Mouse (Mus musculus): ENCODE results near the gene Thada.
A peak's percentile ranks its signal among the peaks of the same experiment; 100 is the strongest.

Gene Thada

GRCm38 (mm10) chr17:84465753-84466608 lies at the start of gene Thada:
Gene Thada (minus strand): TSS chr17:84466205.
- DNase-seq (ENCODE audit: low spot score in 2 of 2) = peak; percentile 96 to 97

GRCm38 (mm10) chr17:84512516-84513085 lies 46.6 kb upstream of the Thada start:
- no peak for DNase-seq (ENCODE audit: low spot score in 2 of 2)

GRCm38 (mm10) chr17:84511682-84512515 lies 45.9 kb upstream of the Thada start, which contains the start of gene Plekhh2:
Gene Plekhh2 (plus strand): TSS chr17:84511895.
- peak; percentile 65 to 83 for DNase-seq (ENCODE audit: low spot score in 2 of 2)

GRCm38 (mm10) chr17:84510961-84511639 lies 45.1 kb upstream of the Thada start:
- DNase-seq (ENCODE audit: low spot score in 2 of 2) = no peak

- peak; percentile 29 to 54 for DNase-seq (ENCODE audit: low spot score in 2 of 2)
Measured at GRCm38 (mm10) chr17:84510355-84510754, 44.4 kb upstream of the Thada start.

GRCm38 (mm10) chr17:84509176-84509575 lies 43.2 kb upstream of the Thada start:
- DNase-seq (ENCODE audit: low spot score in 2 of 2) = no peak

GRCm38 (mm10) chr17:84508736-84509135 lies 42.7 kb upstream of the Thada start:
- DNase-seq (ENCODE audit: low spot score in 2 of 2) = no peak

GRCm38 (mm10) chr17:84505922-84506321 lies 39.9 kb upstream of the Thada start:
- DNase-seq (ENCODE audit: low spot score in 2 of 2) = no peak

- DNase-seq (ENCODE audit: low spot score in 2 of 2) = no peak
Measured at GRCm38 (mm10) chr17:84502341-84502740, 36.3 kb upstream of the Thada start.

- no peak for DNase-seq (ENCODE audit: low spot score in 2 of 2)
Measured at GRCm38 (mm10) chr17:84498639-84499038, 32.6 kb upstream of the Thada start.

- DNase-seq (ENCODE audit: low spot score in 2 of 2) = no peak
Measured at GRCm38 (mm10) chr17:84497972-84498604, 32.1 kb upstream of the Thada start.

GRCm38 (mm10) chr17:84497559-84497958 lies 31.6 kb upstream of the Thada start:
- no peak for DNase-seq (ENCODE audit: low spot score in 2 of 2)

GRCm38 (mm10) chr17:84497026-84497425 lies 31.0 kb upstream of the Thada start:
- no peak for DNase-seq (ENCODE audit: low spot score in 2 of 2)

- no peak for DNase-seq (ENCODE audit: low spot score in 2 of 2)
Measured at GRCm38 (mm10) chr17:84492255-84492880, 26.4 kb upstream of the Thada start.

- DNase-seq (ENCODE audit: low spot score in 2 of 2) = no peak
Measured at GRCm38 (mm10) chr17:84487415-84487814, 21.4 kb upstream of the Thada start.

GRCm38 (mm10) chr17:84483673-84484320 lies 17.8 kb upstream of the Thada start:
- DNase-seq (ENCODE audit: low spot score in 2 of 2) = no peak

GRCm38 (mm10) chr17:84482831-84483230 lies 16.8 kb upstream of the Thada start:
- DNase-seq (ENCODE audit: low spot score in 2 of 2) = no peak

GRCm38 (mm10) chr17:84480464-84481355 lies 14.7 kb upstream of the Thada start:
- no peak for DNase-seq (ENCODE audit: low spot score in 2 of 2)

- no peak for DNase-seq (ENCODE audit: low spot score in 2 of 2)
Measured at GRCm38 (mm10) chr17:84478276-84478675, 12.3 kb upstream of the Thada start.
